Mouse (Mus musculus) embryonic facial prominence, embryonic 11.5 days (tissue): ENCODE results near the gene Gnb3. TPM values are rescaled to one million over a fixed set of nuclear protein-coding genes. Genes with fewer than 3 reads are reported as not detected.
A peak's percentile ranks its signal among the peaks of the same experiment; 100 is the strongest.

Experiments used
- ATAC-seq: fragments of 200-750 bp; cut with Nextera tagmentation; replicated peaks from 2 replicates; pipeline ENCODE4 v1.8.0; 2017; ENCODE audit warnings: low read depth; ENCODE audit not compliant: insufficient number of reproducible peaks, low FRiP score, low TSS enrichment
- DNase-seq: peaks from one replicate; pipeline ENCODE4 v3.0.0-alpha.2; 2015; ENCODE audit warnings: low spot score
- H3K27ac ChIP-seq: fragments of 300-500 bp; sonication (generic); replicated peaks from 2 replicates; pipeline ENCODE4 v1.5.1; 2014; ENCODE audit warnings: mild to moderate bottlenecking, low read depth, low read length, control low read depth
- H3K27me3 ChIP-seq: fragments of 300-500 bp; sonication (generic); 2 replicates; pipeline ENCODE4 v1.6.1; 2014; ENCODE audit warnings: mild to moderate bottlenecking, low read length, moderate library complexity, mixed read lengths; ENCODE audit not compliant: control insufficient read depth, insufficient read depth
- H3K36me3 ChIP-seq: fragments of 300-500 bp; sonication (generic); replicated peaks from 2 replicates; pipeline ENCODE4 v1.6.1; 2014; ENCODE audit warnings: low read depth, mild to moderate bottlenecking, low read length, moderate library complexity, mixed read lengths; ENCODE audit not compliant: control insufficient read depth, insufficient read depth
- H3K4me1 ChIP-seq: fragments of 300-500 bp; sonication (generic); 2 replicates; pipeline ENCODE4 v1.6.1; 2014; ENCODE audit warnings: low read length, mixed read lengths; ENCODE audit not compliant: control insufficient read depth, insufficient read depth
- H3K4me2 ChIP-seq: fragments of 300-500 bp; sonication (generic); 2 replicates; pipeline ENCODE4 v1.6.1; 2014; ENCODE audit warnings: low read depth, mild to moderate bottlenecking, control low read depth, low read length, moderate library complexity
- H3K4me3 ChIP-seq: fragments of 300-500 bp; sonication (generic); 2 replicates; pipeline ENCODE4 v1.5.1; 2014; ENCODE audit warnings: low read depth, low read length, control low read depth
- H3K9ac ChIP-seq: fragments of 300-500 bp; sonication (generic); replicated peaks from 2 replicates; pipeline ENCODE4 v1.6.1; 2014; ENCODE audit warnings: mild to moderate bottlenecking, control low read depth, low read length
- H3K9me3 ChIP-seq: fragments of 300-500 bp; sonication (generic); replicated peaks from 2 replicates; pipeline ENCODE4 v1.6.1; 2016; ENCODE audit warnings: mild to moderate bottlenecking, low read length, inconsistent platforms, mixed read lengths; ENCODE audit not compliant: control insufficient read depth
- WGBS: fragments of 180-500 bp; shearing (Covaris S2); extraction: QIAGEN DNeasy Blood & Tissue Kit; methylation state at CpG from one replicate; pipeline ENCODE4 v1.1.7; 2014; 5-methylcytosine and 5-hydroxymethylcytosine counted together
- polyA plus RNA-seq: library from polyadenylated mRNA; unstranded; fragments of >200 nt; fragmentation: Nextera tagmentation; extraction: Ambion mirVana; gene quantifications from 2 replicates; pipeline ENCODE4 v1.2.1, GENCODE M21; 2014

The Gnb3 gene
- polyA plus RNA-seq, 1 experiment from 2014 or later = 0.27 TPM

- H3K4me3 ChIP-seq = no peak overlapping the region
- no peaks in the 10 kb centered on the region for H3K9me3 ChIP-seq
- H3K4me2 ChIP-seq = no peak overlapping the region
- 27% methylated on average over 3 of the region's 3 CpGs for WGBS
- H3K36me3 ChIP-seq = no peaks in the 10 kb centered on the region
- no peak for DNase-seq
- H3K4me1 ChIP-seq = peaks cover 10% of the 10 kb centered on the region
- peaks cover 2% of the 10 kb centered on the region; the same call in 1 of the 2 replicates for H3K27me3 ChIP-seq
- H3K9ac ChIP-seq = no peak overlapping the region
- H3K27ac ChIP-seq = no peak overlapping the region
- ATAC-seq = no peak
Observed at GRCm38 (mm10) chr6:124861802-124862201, 21.7 kb upstream of the Gnb3 start.

GRCm38 (mm10) chr6:124861266-124861665 is 21.2 kb upstream of the Gnb3 start:
- H3K27me3 ChIP-seq = no peaks in the 10 kb centered on the region; the same call in 1 of the 2 replicates
- WGBS = 80% methylated on average over 19 of the region's 19 CpGs
- H3K9me3 ChIP-seq = no peaks in the 10 kb centered on the region
- H3K36me3 ChIP-seq = no peaks in the 10 kb centered on the region
- H3K4me3 ChIP-seq = no peak overlapping the region
- no peak overlapping the region; the same call in 1 of the 2 replicates for H3K4me2 ChIP-seq
- peaks cover 10% of the 10 kb centered on the region for H3K4me1 ChIP-seq
- H3K9ac ChIP-seq = no peak overlapping the region
- ATAC-seq (no peak), DNase-seq (no peak)
- H3K27ac ChIP-seq = no peak overlapping the region

GRCm38 (mm10) chr6:124860511-124860910 is 20.4 kb upstream of the Gnb3 start:
- DNase-seq (no peak), ATAC-seq (no peak)
- H3K4me3 ChIP-seq = no peak overlapping the region
- no peaks in the 10 kb centered on the region for H3K9me3 ChIP-seq
- 84% methylated on average over 9 of the region's 9 CpGs for WGBS
- no peaks in the 10 kb centered on the region; the same call in 1 of the 2 replicates for H3K27me3 ChIP-seq
- H3K27ac ChIP-seq = no peak overlapping the region
- no peak overlapping the region for H3K4me2 ChIP-seq
- H3K36me3 ChIP-seq = no peaks in the 10 kb centered on the region
- H3K4me1 ChIP-seq = peaks cover 15% of the 10 kb centered on the region
- no peak overlapping the region for H3K9ac ChIP-seq

GRCm38 (mm10) chr6:124859725-124860124 is 19.6 kb upstream of the Gnb3 start:
- Histone ChIP-seq H3K4me1 (peaks cover 15% of the 10 kb centered on the region), H3K4me3 (no peak overlapping the region), H3K36me3 (no peaks in the 10 kb centered on the region; the same call in 1 of the 2 replicates), H3K9ac (no peak overlapping the region), H3K9me3 (no peaks in the 10 kb centered on the region), H3K27me3 (no peaks in the 10 kb centered on the region; the same call in 1 of the 2 replicates), H3K4me2 (no peak overlapping the region), H3K27ac (no peak overlapping the region)
- no peak for ATAC-seq
- DNase-seq = peak; percentile 87
- 13% methylated on average over 12 of the region's 12 CpGs for WGBS

GRCm38 (mm10) chr6:124858561-124859318 is 18.7 kb upstream of the Gnb3 start:
- 75% methylated on average over 26 of the region's 28 CpGs for WGBS
- no peak overlapping the region for H3K9ac ChIP-seq
- DNase-seq (no peak), ATAC-seq (no peak)
- H3K4me3 ChIP-seq = no peak overlapping the region
- H3K9me3 ChIP-seq = no peaks in the 10 kb centered on the region
- no peaks in the 10 kb centered on the region; the same call in 1 of the 2 replicates for H3K27me3 ChIP-seq
- peaks cover 15% of the 10 kb centered on the region for H3K4me1 ChIP-seq
- H3K4me2 ChIP-seq = no peak overlapping the region
- no peak overlapping the region for H3K27ac ChIP-seq
- H3K36me3 ChIP-seq = no peaks in the 10 kb centered on the region; the same call in none of the 2 replicates

- DNase-seq (no peak), ATAC-seq (no peak)
- 23% methylated on average over 26 of the region's 26 CpGs for WGBS
- no peaks in the 10 kb centered on the region for H3K9me3 ChIP-seq
- H3K4me3 ChIP-seq = peak overlapping the region; percentile 82
- H3K27me3 ChIP-seq = no peaks in the 10 kb centered on the region; the same call in 1 of the 2 replicates
- H3K27ac ChIP-seq = peak overlapping the region; percentile 95
- peak overlapping the region; percentile 79 for H3K4me2 ChIP-seq
- H3K36me3 ChIP-seq = no peaks in the 10 kb centered on the region; the same call in none of the 2 replicates
- peak overlapping the region; percentile 97 for H3K9ac ChIP-seq
- H3K4me1 ChIP-seq = peaks cover 11% of the 10 kb centered on the region
Observed at GRCm38 (mm10) chr6:124857840-124858530, 17.9 kb upstream of the Gnb3 start.

GRCm38 (mm10) chr6:124856916-124857839 is 17.1 kb upstream of the Gnb3 start, which contains the start of gene P3h3:
Gene P3h3, minus strand, starts transcription at chr6:124857752.
- DNase-seq = peak; percentile 93
- peak; percentile 78 for ATAC-seq

More at GRCm38 (mm10) chr6:124856916-124857839, 17.1 kb upstream of the Gnb3 start, which contains the start of gene P3h3:
- H3K4me3 ChIP-seq = peak within 1 kb of the TSS; percentile 82
- no peaks in the 10 kb centered on the region for H3K9me3 ChIP-seq
- peak within 1 kb of the TSS; percentile 95 for H3K27ac ChIP-seq
- H3K36me3 ChIP-seq = no peaks in the 10 kb centered on the region; the same call in none of the 2 replicates
- peak within 1 kb of the TSS; percentile 97 for H3K9ac ChIP-seq
- peak within 1 kb of the TSS; percentile 79 for H3K4me2 ChIP-seq
- H3K4me1 ChIP-seq = peaks cover 8% of the 10 kb centered on the region
- no peaks in the 10 kb centered on the region for H3K27me3 ChIP-seq
- under 1% methylated on average over 73 of the region's 86 CpGs for WGBS
